Comparison of ENCODE assay signal across 14 mouse cellular contexts in the genomic region with DNA sequence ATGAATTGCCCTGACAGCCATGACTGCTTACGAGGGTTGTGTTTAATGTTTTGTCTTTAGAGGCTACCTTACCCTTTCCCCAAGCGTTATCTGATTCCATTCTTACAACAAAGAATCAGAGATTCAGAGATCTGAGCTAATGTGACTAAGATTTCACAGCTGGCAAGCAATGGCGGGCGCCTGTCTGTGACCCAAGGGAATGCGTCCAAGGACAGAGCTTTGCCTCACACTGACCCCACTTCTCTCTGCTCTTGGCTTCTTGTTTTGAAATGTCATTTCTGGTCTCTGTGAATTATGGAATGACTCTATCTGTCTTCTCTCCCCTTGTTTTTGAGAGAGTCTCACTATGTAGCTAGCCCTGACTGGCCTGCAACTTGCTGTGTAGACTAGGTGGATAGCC. TPM values are rescaled to one million over a fixed set of nuclear protein-coding genes. Genes with fewer than 3 reads are reported as not detected.
A peak's percentile ranks its signal among the peaks of the same experiment; 100 is the strongest.
DNase-seq lines count a peak whose midpoint lies in the region; ATAC-seq and TF ChIP-seq lines count a peak whose summit lies in the region.
"Had no signal": no experiment of that assay in that cellular context is flagged by ENCODE, and none has a peak within 500 bp of the region (broad histone marks: within the 10 kb centered on the region; RNA-seq: fewer than 3 reads in every experiment).

No protein-coding gene starts in this region.

- 62% methylated on average over 5 of the region's 5 CpGs for WGBS in kidney, adult 2 months
- WGBS in midbrain, embryonic 12.5 days = 59% methylated on average over 5 of the region's 5 CpGs
- WGBS in midbrain, embryonic 13.5 days = 59% methylated on average over 5 of the region's 5 CpGs
- 93% methylated on average over 5 of the region's 5 CpGs for WGBS in forebrain, embryonic 15.5 days
- WGBS in cerebellum, adult 2 months = 61% methylated on average over 5 of the region's 5 CpGs

- no peak overlapping the region for H3K27ac ChIP-seq in kidney, adult 2 months (ENCODE audit: insufficient read depth, low read depth, low read length)
- H3K27ac ChIP-seq in midbrain, embryonic 12.5 days (replicated peaks) = 0 out of 2 replicates have a peak overlapping the region, but pooled peaks have one; percentile 30
- H3K27ac ChIP-seq in midbrain, embryonic 13.5 days = no peak overlapping the region
- H3K27ac ChIP-seq in brown adipose tissue, adult 24 weeks (replicated peaks; ENCODE audit: low read depth, low read length) = peak overlapping the region; percentile 90
- H3K27ac ChIP-seq in forebrain, embryonic 15.5 days (replicated peaks) = no peak overlapping the region
- H3K27ac ChIP-seq in cerebellum, adult 2 months (ENCODE audit: insufficient read depth, low read length) = no peak overlapping the region
- H3K27ac ChIP-seq: forebrain, embryonic 10.5 days; heart, embryonic 10.5 days; hindbrain, postnatal 0 days; liver, embryonic 13.5 days had no signal

- no peaks in the 10 kb centered on the region for H3K36me3 ChIP-seq in kidney, adult 2 months (ENCODE audit: control insufficient read depth, insufficient read depth, low read length)
- H3K36me3 ChIP-seq in midbrain, embryonic 12.5 days = no peaks in the 10 kb centered on the region
- no peaks in the 10 kb centered on the region for H3K36me3 ChIP-seq in midbrain, embryonic 13.5 days
- H3K36me3 ChIP-seq in forebrain, embryonic 15.5 days = no peaks in the 10 kb centered on the region
- H3K36me3 ChIP-seq: embryonic facial prominence, embryonic 13.5 days; forebrain, embryonic 10.5 days; heart, embryonic 10.5 days; liver, embryonic 13.5 days had no signal

- H3K9ac ChIP-seq in midbrain, embryonic 12.5 days (replicated peaks) = no peak overlapping the region
- no peak overlapping the region for H3K9ac ChIP-seq in midbrain, embryonic 13.5 days (replicated peaks)
- H3K9ac ChIP-seq in forebrain, embryonic 15.5 days (replicated peaks) = no peak overlapping the region
- H3K9ac ChIP-seq: embryonic facial prominence, embryonic 13.5 days; liver, embryonic 13.5 days had no signal

- TF ChIP-seq CTCF in kidney, adult 2 months (conservative IDR thresholded peaks at IDR 0.05; ENCODE audit: insufficient read depth, insufficient read length, low read depth, low read length) = no peak
- no peak for TF ChIP-seq CTCF in cerebellum, adult 2 months (IDR thresholded peaks at IDR 0.05; ENCODE audit: borderline replicate concordance, insufficient read depth, low read depth, low read length)

- no peak for ATAC-seq in midbrain, embryonic 12.5 days (ENCODE audit: low FRiP score, low read depth)
- ATAC-seq in midbrain, embryonic 13.5 days = no peak
- ATAC-seq in forebrain, embryonic 15.5 days (replicated peaks) = no peak
- ATAC-seq: hindbrain, postnatal 0 days; midbrain, embryonic 16.5 days had no signal

- TF ChIP-seq POLR2A in kidney, adult 2 months (IDR thresholded peaks at IDR 0.05; ENCODE audit: low read depth, low read length) = no peak
- TF ChIP-seq POLR2A in cerebellum, adult 2 months (IDR thresholded peaks at IDR 0.05; ENCODE audit: borderline replicate concordance, insufficient read depth, low read length) = no peak

- H3K27me3 ChIP-seq in kidney, adult 2 months (replicated peaks; ENCODE audit: control insufficient read depth, insufficient read depth, low read length) = no peaks in the 10 kb centered on the region
- no peaks in the 10 kb centered on the region for H3K27me3 ChIP-seq in midbrain, embryonic 12.5 days
- no peaks in the 10 kb centered on the region for H3K27me3 ChIP-seq in midbrain, embryonic 13.5 days
- no peaks in the 10 kb centered on the region for H3K27me3 ChIP-seq in forebrain, embryonic 15.5 days
- H3K27me3 ChIP-seq in cerebellum, adult 2 months (ENCODE audit: control insufficient read depth, insufficient read depth, low read length) = no peaks in the 10 kb centered on the region
- H3K27me3 ChIP-seq: embryonic facial prominence, embryonic 13.5 days; liver, embryonic 13.5 days had no signal

- H3K4me3 ChIP-seq in kidney, adult 2 months (ENCODE audit: insufficient read depth, low read depth, low read length) = no peak overlapping the region
- H3K4me3 ChIP-seq in midbrain, embryonic 12.5 days = no peak overlapping the region
- no peak overlapping the region for H3K4me3 ChIP-seq in midbrain, embryonic 13.5 days (replicated peaks)
- no peak overlapping the region for H3K4me3 ChIP-seq in brown adipose tissue, adult 24 weeks (ENCODE audit: insufficient read depth, low read depth, low read length)
- H3K4me3 ChIP-seq in forebrain, embryonic 15.5 days = no peak overlapping the region
- no peak overlapping the region for H3K4me3 ChIP-seq in cerebellum, adult 2 months (replicated peaks; ENCODE audit: insufficient read depth, low read depth, low read length)
- H3K4me3 ChIP-seq: embryonic facial prominence, embryonic 13.5 days; forebrain, embryonic 10.5 days; heart, embryonic 10.5 days; liver, embryonic 13.5 days had no signal

- no peak overlapping the region for H3K4me2 ChIP-seq in midbrain, embryonic 12.5 days (replicated peaks)
- no peak overlapping the region for H3K4me2 ChIP-seq in midbrain, embryonic 13.5 days (replicated peaks)
- no peak overlapping the region for H3K4me2 ChIP-seq in forebrain, embryonic 15.5 days (replicated peaks)
- H3K4me2 ChIP-seq: embryonic facial prominence, embryonic 13.5 days; liver, embryonic 13.5 days had no signal

- H3K9me3 ChIP-seq in midbrain, embryonic 12.5 days = no peaks in the 10 kb centered on the region
- H3K9me3 ChIP-seq in midbrain, embryonic 13.5 days = no peaks in the 10 kb centered on the region
- H3K9me3 ChIP-seq in forebrain, embryonic 15.5 days = no peaks in the 10 kb centered on the region
- H3K9me3 ChIP-seq: embryonic facial prominence, embryonic 13.5 days; forebrain, embryonic 10.5 days; heart, embryonic 10.5 days; liver, embryonic 13.5 days had no signal

- DNase-seq in kidney, adult 2 months = peak; percentile 38
- DNase-seq in kidney, adult 11 months = no peak
- DNase-seq in cerebellum, adult 2 months = no peak
- DNase-seq: heart, postnatal 14 days; liver, embryonic 13.5 days had no signal

- peaks cover 12% of the 10 kb centered on the region for H3K4me1 ChIP-seq in kidney, adult 2 months (ENCODE audit: control insufficient read depth, insufficient read depth, low read length)
- peaks cover 14% of the 10 kb centered on the region; the same call in 1 of the 2 replicates for H3K4me1 ChIP-seq in midbrain, embryonic 12.5 days
- peaks cover 25% of the 10 kb centered on the region for H3K4me1 ChIP-seq in midbrain, embryonic 13.5 days (replicated peaks)
- H3K4me1 ChIP-seq in brown adipose tissue, adult 24 weeks (ENCODE audit: control insufficient read depth, insufficient read depth, insufficient read length, low read length) = peaks cover 54% of the 10 kb centered on the region
- peaks cover 6% of the 10 kb centered on the region for H3K4me1 ChIP-seq in forebrain, embryonic 15.5 days
- peaks cover 17% of the 10 kb centered on the region for H3K4me1 ChIP-seq in cerebellum, adult 2 months (ENCODE audit: control insufficient read depth, insufficient read depth, low read length)

RNA-seq across cellular contexts. Expression of gene Cnst, which starts 17.8 kb away (rescaled TPM):
- 11.1 and 11.6 TPM in 2 replicates for polyA plus RNA-seq in kidney, adult 2 months (2012; rRNA removed)
- 26.9 and 32.3 TPM in 2 replicates for polyA plus RNA-seq in midbrain, embryonic 12.5 days (2016; fragmentation: Nextera tagmentation; extraction: Ambion mirVana)
- 27.9 and 28.2 TPM in 2 replicates for polyA plus RNA-seq in midbrain, embryonic 13.5 days (2015; fragmentation: Nextera tagmentation; extraction: Ambion mirVana)
- 43.3 and 57.1 TPM in 2 replicates for polyA plus RNA-seq in brown adipose tissue, adult 24 weeks (2012; ENCODE audit: insufficient read depth, insufficient read length, missing spikeins)
- polyA plus RNA-seq in forebrain, embryonic 15.5 days (2015; fragmentation: Nextera tagmentation; extraction: Ambion mirVana) = 29.9 and 32.1 TPM in 2 replicates
- polyA plus RNA-seq in cerebellum, adult 2 months (2012; rRNA removed) = 45.1 and 49.8 TPM in 2 replicates

RNA-seq across cellular contexts. Expression of gene Tfb2m, which starts 17.9 kb away (rescaled TPM):
- 14.9 and 18.8 TPM in 2 replicates for polyA plus RNA-seq in kidney, adult 2 months (2012; rRNA removed)
- 24.6 and 27.0 TPM in 2 replicates for polyA plus RNA-seq in midbrain, embryonic 12.5 days (2016; fragmentation: Nextera tagmentation; extraction: Ambion mirVana)
- 30.2 and 31.5 TPM in 2 replicates for polyA plus RNA-seq in midbrain, embryonic 13.5 days (2015; fragmentation: Nextera tagmentation; extraction: Ambion mirVana)
- polyA plus RNA-seq in brown adipose tissue, adult 24 weeks (2012; ENCODE audit: insufficient read depth, insufficient read length, missing spikeins) = 82.7 and 125 TPM in 2 replicates
- polyA plus RNA-seq in forebrain, embryonic 15.5 days (2015; fragmentation: Nextera tagmentation; extraction: Ambion mirVana) = 37.9 and 39.4 TPM in 2 replicates
- polyA plus RNA-seq in cerebellum, adult 2 months (2012; rRNA removed) = 22.6 and 23.5 TPM in 2 replicates

RNA-seq across cellular contexts. Expression of gene Smyd3, which starts 46.1 kb away (rescaled TPM):
- 4.0 and 5.2 TPM in 2 replicates for polyA plus RNA-seq in kidney, adult 2 months (2012; rRNA removed)
- 12.2 and 14.3 TPM in 2 replicates for polyA plus RNA-seq in midbrain, embryonic 12.5 days (2016; fragmentation: Nextera tagmentation; extraction: Ambion mirVana)
- polyA plus RNA-seq in midbrain, embryonic 13.5 days (2015; fragmentation: Nextera tagmentation; extraction: Ambion mirVana) = 14.5 and 17.5 TPM in 2 replicates
- polyA plus RNA-seq in brown adipose tissue, adult 24 weeks (2012; ENCODE audit: insufficient read depth, insufficient read length, missing spikeins) = 3.0 and 6.1 TPM in 2 replicates
- polyA plus RNA-seq in forebrain, embryonic 15.5 days (2015; fragmentation: Nextera tagmentation; extraction: Ambion mirVana) = 23.9 and 25.8 TPM in 2 replicates
- polyA plus RNA-seq in cerebellum, adult 2 months (2012; rRNA removed) = 17.3 and 18.3 TPM in 2 replicates

Comparison
In these comparisons a context has a peak if more than half of its experiments do, and no peak if none do; other contexts are left out.
1. H3K27ac ChIP-seq: peak in midbrain, embryonic 12.5 days (single experiment) and brown adipose tissue, adult 24 weeks (single experiment); none in kidney, adult 2 months (single experiment), midbrain, embryonic 13.5 days (single experiment), forebrain, embryonic 15.5 days (single experiment) and cerebellum, adult 2 months (single experiment).